Mouse (Mus musculus): Measurements from ENCODE around the gene Spata16.

The Spata16 gene

DNA sequence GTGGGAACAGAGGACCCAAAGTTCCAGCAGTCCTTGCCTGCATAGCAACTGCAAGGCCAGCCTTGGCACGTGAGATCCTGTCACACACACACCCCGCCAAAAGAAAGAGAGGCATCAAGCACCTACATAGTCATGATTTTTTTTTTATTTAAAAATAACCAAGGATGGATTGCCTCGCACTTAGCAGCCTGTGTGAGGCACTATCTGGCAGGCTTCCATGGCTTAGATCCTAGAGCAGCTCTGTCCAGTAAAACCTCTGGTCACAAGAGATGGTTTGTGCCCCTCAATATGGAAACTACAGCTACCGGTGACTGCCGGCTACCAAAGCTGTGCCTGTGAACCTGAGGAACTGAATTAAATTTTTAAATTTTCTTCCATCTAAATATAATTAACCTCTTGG lies 195.5 kb downstream of the Spata16 start:
- no peak for DNase-seq (ENCODE audit: low spot score)

GRCm38 (mm10) chr3:26834178-26835050 lies 197.0 kb downstream of the Spata16 start:
- DNase-seq (ENCODE audit: low spot score): no peak

- no peak for DNase-seq (ENCODE audit: low spot score)
Measured at GRCm38 (mm10) chr3:26835051-26835755, 197.8 kb downstream of the Spata16 start.

DNA sequence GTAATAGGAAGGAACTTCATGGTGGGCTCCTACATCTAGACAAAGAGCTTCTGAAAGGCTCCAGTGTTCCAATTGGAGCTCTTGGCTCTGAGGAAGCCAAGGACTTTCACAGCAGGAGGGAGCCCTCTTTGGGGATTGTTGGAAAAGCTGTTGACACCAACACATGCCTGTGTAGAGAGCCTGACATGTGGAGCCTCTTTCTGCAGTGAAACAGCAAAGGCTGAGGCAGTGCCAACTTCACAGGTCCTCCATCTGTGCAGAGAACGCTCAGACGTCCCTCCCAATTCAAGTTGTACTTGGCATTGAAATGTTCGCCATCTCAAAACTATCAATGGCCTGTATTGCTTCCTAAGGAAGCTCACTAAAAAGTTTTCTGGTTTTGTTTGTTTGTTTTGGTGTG lies 207.6 kb downstream of the Spata16 start:
- DNase-seq (ENCODE audit: low spot score): no peak

DNA sequence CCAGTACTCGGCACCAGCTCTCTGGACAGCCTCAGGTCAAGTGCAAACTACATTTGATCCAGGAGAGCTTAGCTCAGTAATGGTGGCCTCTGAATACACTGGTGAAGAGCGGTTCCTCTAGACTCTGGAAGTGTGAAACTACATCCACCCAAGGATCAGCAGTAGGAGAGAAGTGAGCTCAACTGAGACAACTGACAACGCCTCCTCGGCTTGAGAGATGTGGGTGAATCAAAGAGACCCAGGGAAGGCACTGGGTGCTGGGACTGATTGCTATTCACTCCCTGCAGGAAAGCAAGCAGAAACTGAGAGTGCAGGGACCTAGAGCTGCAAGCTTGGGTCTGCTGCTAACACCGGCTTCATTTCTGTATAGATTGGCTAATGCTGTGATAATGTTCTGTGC lies 210.5 kb downstream of the Spata16 start:
- DNase-seq (ENCODE audit: low spot score): no peak

GRCm38 (mm10) chr3:26850207-26850606 lies 212.8 kb downstream of the Spata16 start:
- DNase-seq (ENCODE audit: low spot score): no peak

DNA sequence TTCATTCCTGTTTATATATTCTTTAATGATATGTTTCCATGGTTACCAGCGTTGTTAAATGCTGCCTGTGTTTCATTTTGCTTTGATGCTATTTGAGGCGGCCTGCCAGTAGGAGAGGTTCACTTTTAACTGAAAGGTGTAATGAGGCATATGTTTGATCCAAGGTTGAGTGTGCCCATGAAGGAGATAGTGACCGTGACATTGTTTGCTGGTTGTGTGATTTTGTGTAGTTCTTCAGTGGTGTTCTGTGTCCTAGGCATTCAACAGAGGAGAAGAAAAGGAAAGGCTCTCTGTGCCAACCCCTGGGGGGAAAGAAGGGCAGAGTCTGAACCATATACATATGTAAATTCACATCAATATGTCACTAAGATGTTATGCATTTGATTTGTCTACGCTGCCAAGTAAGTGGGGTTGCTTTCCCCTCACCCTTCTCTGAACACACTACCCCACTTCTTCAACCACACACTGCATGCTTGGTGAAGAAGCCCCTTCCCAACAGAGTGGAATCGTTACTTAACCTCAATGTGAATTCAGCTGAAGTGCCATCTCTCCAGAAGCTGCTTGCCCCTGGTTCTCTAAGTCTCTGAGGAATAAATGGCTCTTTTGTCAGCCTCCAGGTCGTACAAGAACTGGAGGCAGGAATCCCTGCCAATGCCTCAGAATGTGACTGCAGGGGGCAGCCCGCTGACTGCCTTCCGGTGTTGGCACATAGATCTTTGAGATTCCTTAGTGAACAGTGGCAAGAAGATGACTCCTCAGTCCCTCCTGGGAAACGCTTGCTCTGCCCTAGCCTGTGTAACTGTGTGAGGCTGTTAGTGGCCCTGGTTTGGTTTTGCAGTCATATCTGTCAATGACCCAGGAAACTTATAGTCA lies 213.5 kb downstream of the Spata16 start:
- no peak for DNase-seq (ENCODE audit: low spot score)

DNA sequence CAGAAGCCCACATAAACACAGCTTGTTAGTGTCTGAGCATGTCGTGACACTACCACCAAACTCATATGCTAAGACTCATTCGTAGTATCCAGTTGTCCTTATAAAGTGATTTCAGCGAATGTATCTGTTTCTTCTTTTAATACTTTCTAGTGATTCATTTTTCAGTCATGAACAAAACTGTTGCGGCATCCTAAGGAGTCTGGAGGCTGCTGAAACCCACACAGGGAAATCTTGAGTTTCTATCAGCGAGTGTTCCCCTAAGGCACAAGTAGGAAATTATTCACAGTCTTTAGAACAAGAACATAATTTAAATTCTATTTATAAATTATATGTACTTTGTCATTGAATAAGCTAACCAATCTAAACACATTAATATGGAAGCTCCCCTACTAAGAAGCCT lies 216.1 kb downstream of the Spata16 start:
- DNase-seq (ENCODE audit: low spot score): no peak

- no peak for DNase-seq (ENCODE audit: low spot score)
Measured at GRCm38 (mm10) chr3:26874706-26875105, 237.3 kb downstream of the Spata16 start.

- DNase-seq (ENCODE audit: low spot score): no peak
Measured at GRCm38 (mm10) chr3:26877291-26877690, 239.9 kb downstream of the Spata16 start.

- DNase-seq (ENCODE audit: low spot score): no peak
Measured at GRCm38 (mm10) chr3:26916607-26917006, 279.2 kb downstream of the Spata16 start.

DNA sequence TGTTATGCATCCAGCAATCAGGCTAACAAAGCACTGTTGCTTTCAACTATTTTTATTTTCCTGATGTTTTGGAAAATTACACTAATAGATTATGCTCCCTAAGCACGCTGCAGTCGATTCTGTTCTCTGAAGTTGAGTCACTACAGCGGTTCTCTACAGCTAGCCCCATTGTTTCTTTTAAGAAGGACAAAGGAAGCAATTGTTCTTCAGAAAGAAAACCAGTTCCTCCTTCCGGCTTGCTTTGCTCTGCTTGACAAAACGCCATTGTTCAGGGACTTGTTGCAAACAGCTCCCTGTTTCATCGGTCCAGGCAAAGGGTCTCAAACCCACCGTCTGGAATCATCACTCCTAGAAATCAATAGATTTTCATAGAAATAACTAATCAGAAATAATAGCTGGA lies 283.6 kb downstream of the Spata16 start:
- DNase-seq (ENCODE audit: low spot score): no peak

DNA sequence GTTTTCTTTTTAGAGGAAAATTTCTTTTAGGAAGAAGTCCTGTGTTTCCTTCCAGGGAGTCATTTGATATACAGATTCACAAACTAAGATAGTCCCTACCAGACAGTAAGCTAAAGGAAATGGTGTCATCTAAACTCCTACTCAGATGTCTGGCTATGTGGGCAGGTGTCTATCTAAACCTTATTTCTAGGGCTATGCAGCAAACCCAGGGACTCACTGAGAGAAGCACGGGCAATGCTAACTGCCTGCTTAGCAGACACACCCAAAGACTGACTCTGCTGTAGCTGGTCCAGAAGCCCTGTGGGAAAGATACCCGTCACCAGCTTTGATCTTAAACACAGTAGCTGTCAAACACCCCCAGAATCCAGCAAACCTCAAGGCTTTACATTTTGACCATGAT lies 284.2 kb downstream of the Spata16 start:
- no peak for DNase-seq (ENCODE audit: low spot score)

- DNase-seq (ENCODE audit: low spot score): no peak
Measured at GRCm38 (mm10) chr3:26923391-26923790, 286.0 kb downstream of the Spata16 start.

DNA sequence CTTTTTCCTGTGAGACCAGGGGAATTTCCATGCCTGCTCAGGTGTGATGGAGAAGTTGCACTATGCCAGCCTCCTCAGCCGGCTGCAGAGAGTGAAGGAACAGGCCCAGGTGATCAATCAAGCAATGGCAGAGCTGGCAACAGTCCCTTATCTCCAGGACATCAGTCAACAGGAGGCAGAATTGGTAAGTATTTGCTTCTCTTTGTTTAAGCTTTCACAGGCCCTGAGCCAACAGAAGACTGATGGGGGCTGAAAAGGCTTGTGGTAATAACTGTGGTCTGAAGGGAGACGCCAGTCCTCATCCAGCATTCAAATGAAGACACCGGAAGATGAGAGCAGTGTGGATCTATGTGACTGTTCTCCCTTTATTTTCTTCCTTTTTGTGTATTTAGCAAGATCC lies 286.8 kb downstream of the Spata16 start:
- no peak for DNase-seq (ENCODE audit: low spot score)

GRCm38 (mm10) chr3:26933079-26933478 lies 295.7 kb downstream of the Spata16 start:
- DNase-seq (ENCODE audit: low spot score): no peak

GRCm38 (mm10) chr3:26936897-26937590 lies 299.6 kb downstream of the Spata16 start:
- DNase-seq (ENCODE audit: low spot score): no peak

DNA sequence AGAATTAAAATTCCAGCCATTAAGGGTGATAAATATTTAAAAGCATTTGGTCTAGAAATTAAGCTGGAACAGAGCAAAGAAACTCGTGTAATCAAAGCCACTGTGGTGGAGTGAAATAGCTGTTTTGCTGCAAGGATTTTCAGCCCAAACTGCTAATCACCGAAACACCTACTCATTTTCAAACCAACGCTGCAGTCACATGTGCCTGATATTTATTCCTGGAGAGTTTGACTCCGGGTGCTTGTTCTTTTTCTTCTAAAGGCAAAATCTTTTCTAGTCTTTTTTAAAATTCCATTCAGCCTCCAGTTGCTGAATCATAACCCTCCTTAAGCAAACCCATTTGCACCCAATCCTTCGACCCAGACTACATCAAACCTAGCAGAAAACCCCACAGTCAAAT lies 329.4 kb downstream of the Spata16 start:
- no peak for DNase-seq (ENCODE audit: low spot score)

DNA sequence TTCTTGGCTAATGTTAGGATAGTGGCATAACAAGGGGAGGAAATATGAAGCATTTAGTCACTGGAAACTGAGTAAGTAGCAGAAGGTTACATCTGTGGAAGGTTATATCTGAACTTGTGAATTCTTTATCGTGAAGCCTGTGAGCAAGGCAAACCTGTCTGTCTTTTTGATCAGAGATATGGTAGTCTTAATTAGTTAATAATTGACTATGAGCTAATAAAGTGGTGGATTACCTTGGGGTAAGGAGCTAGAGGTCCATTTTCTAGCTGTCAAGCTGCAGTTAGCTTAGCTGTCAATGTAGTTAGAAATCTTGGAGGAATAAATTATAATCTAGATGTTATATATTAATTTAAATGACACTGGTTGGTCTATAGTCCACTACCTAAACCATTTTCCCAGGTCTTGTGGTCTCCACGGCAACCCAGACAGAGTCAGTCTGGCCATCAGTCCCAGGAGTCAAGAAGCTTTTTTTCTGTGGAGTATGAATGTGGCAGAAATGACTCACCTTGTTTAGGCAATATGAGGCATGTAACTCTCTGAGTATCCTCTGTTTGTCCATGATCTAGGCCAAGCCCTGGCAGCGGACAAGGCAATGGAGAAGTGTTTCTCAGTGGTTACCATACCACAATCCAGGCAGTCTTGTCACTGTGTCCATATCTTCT lies 331.6 kb downstream of the Spata16 start:
- no peak for DNase-seq (ENCODE audit: low spot score)

- DNase-seq (ENCODE audit: low spot score): no peak
Measured at GRCm38 (mm10) chr3:26970529-26970928, 333.1 kb downstream of the Spata16 start.

- DNase-seq (ENCODE audit: low spot score): no peak
Measured at GRCm38 (mm10) chr3:26971276-26971675, 333.9 kb downstream of the Spata16 start.
